Mouse (Mus musculus) hindlimb bud, embryonic 11.5 days (tissue): ENCODE measurements at regions not wholly inside any gene's neighbourhood (a gene's known extent, or its start where the extent isn't known, plus 50 kb on each side); places are given as distances from the start of the nearest gene placed in this dataset.

Experiments
- DNase-seq: peaks from one replicate; pipeline ENCODE4 v3.0.0-alpha.2; 2012; ENCODE audit warnings: low read depth, low spot score; ENCODE audit errors: extremely low spot score

GRCm38 (mm10) chr9:93509646-93510045, 967.6 kb downstream of the Plod2 start:
- DNase-seq, result no peak

- peak; percentile 42 for DNase-seq
Observed at GRCm38 (mm10) chr9:93524055-93524454, 982.0 kb downstream of the Plod2 start.

- DNase-seq, result no peak
Observed at GRCm38 (mm10) chr9:93525132-93525531, 983.1 kb downstream of the Plod2 start.

- DNase-seq, result no peak
Observed at GRCm38 (mm10) chr9:93530646-93531320, 988.8 kb downstream of the Plod2 start.
